Mouse (Mus musculus) gonadal fat pad, adult 2 months (tissue): Measurements from ENCODE around the gene Ccdc32. TPM values are rescaled to one million over a fixed set of nuclear protein-coding genes. Genes with fewer than 3 reads are reported as not detected.
A peak's percentile ranks its signal among the peaks of the same experiment; 100 is the strongest.
"Not testable (repeated sequence)": the region's sequence is repeated elsewhere in the genome, so short reads cannot be mapped to it uniquely, and the experiment has no call there.

Source experiments
- DNase-seq: peaks from one replicate; pipeline ENCODE4 v3.0.0-alpha.2; 2012; ENCODE audit warnings: low read depth
- polyA plus RNA-seq: library from polyadenylated mRNA; depleted of rRNA; stranded (reverse); fragments of >200 nt; gene quantifications from 2 replicates; pipeline ENCODE4 v1.2.3, GENCODE M21; 2012; rRNA removed

The Ccdc32 gene
- 7.4 and 10.3 TPM in 2 replicates for polyA plus RNA-seq

DNA sequence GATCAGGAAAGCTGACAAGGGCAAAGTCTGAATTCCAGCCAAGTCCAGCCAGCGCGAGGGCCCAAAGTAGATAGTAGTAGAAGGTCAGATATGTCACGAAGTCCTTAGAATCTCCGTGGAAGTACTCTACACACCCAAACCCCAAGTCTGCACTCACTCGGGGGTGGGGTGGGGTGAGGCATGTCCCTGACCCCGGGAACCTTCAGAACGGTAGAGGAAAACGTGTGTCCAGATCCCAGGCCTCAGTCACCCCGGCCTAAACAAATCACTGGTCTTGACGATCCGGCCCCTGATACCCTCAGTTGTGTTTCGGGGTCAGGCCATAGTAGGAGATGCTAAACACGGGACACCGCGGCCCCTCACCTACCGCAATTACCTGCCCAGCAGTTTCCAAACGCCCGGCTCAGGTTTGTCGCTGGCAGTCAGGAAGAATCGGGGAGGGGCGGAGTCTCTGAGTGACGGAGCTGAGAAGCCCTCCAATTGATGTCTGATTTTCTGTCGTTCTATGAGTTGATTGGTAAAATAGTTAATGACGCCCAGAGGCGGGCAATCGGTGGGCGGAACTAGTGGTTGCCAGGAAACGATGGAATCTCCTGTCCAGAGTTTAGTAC, at the start of gene Ccdc32:
Ccdc32 (minus strand) TSS at position 453 of the 611 bp plus-strand sequence.
- DNase-seq: peak; percentile 77

GRCm38 (mm10) chr2:119072397-119072796, 43.2 kb upstream of the Ccdc32 start:
- DNase-seq: no peak

- DNase-seq: no peak
Measured at GRCm38 (mm10) chr2:119060139-119060538, 30.9 kb upstream of the Ccdc32 start.

DNA sequence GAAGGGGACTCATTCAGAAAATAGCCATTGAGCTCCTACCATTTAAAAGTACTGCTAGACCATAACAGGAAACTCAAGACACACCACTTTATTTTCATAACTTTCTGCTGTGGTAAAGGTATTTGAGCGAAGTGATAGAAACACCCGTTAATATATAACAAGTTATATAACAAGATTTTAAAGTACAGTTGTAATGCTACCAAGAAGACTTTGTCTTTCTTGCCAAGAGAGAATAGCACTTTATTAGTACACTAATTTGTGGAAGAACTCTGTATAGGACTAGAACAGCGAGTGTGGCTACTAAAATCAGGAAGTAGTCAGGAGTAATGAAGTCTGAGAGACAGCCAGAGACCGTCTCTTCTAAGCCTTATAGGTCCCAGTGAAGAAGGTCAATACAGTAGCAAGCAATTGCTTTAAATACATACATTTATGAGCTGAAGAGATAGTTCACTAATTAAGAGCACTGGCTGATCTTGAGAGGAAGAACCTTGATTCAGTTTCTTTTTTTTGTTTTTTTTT, 21.0 kb upstream of the Ccdc32 start:
- DNase-seq: no peak

GRCm38 (mm10) chr2:119047849-119048248, 18.7 kb upstream of the Ccdc32 start:
- no peak for DNase-seq

DNA sequence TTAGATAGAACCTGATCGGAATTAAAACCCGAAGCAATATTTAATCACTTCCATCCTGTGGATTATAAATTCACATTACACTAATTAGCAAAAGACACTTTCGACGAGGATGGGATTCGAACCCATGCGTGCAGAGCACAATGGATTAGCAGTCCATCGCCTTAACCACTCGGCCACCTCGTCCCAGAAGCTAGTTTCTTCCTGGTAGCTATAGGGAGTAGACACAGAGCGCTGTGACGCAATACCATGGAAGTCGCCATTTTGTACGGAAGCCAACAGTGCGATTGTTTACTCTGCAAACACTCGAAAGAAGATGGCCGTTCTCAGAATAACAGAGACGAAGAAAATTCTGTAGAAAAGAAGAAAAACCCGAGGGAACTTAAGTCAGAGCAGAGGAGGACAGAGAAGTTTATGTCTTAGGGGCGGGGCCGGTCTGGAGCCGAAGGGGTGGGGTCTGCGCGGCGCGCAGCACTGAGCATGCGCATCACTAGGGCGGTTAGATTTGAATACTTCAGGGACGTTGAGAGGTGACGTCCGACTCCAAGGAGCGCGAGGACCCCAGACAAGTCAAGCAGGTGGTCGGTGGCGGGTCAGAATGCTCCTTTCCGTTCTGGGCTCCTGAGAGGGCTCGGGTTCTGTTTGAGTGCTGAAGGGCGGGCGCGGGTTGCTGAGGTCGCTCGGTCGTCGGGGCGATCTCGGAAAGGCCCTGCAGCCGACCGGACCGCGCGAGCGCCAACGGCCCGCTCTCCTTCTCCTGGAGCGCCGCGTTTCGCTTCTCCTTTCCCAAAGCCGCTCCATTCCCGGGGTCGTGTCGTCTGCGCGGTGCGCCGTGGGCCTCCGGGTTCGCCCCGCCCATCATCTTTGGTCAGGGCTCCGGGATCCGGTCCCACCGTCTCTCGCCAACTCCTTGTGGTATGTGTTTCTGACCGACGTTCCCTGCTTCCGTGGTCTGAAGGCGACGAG, 17.7 kb upstream of the Ccdc32 start, which contains the start of gene Knl1:
Knl1 (plus strand) TSS at position 471 of the 963 bp plus-strand sequence.
- DNase-seq: peak; percentile 41

GRCm38 (mm10) chr2:119045163-119045562, 16.0 kb upstream of the Ccdc32 start:
- no peak for DNase-seq

GRCm38 (mm10) chr2:119040882-119041281, 11.7 kb upstream of the Ccdc32 start:
- no peak for DNase-seq

- no peak for DNase-seq
Measured at GRCm38 (mm10) chr2:119035397-119035745, 6.2 kb upstream of the Ccdc32 start.

GRCm38 (mm10) chr2:119034656-119035396, 5.6 kb upstream of the Ccdc32 start, which contains the start of gene Rpusd2:
Rpusd2 (plus strand) TSS chr2:119034790.
- DNase-seq: peak; percentile 74

DNA sequence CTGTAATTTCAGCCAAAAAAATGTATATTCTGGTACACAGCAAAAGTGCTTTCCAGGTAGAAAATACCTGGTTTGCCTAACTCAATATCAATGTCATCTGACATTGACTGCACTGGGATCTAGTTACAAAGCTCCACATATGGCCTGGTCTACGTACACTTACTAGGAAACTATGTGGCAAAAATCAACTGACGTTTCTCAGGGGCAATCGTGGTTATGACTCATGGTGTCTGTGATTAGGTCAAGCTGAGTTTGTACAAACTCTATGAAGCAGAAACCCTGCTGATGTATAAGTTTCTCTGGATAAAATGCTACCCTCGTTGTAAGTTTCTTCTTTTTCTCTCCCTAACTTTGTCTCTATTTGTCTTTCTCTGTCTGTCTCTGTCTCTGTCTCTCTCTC, 3.0 kb upstream of the Ccdc32 start:
- DNase-seq: no peak

GRCm38 (mm10) chr2:119026951-119027350, 2.2 kb downstream of the Ccdc32 start:
- no peak for DNase-seq

GRCm38 (mm10) chr2:119025239-119025616, 4.0 kb downstream of the Ccdc32 start:
- no peak for DNase-seq

- no peak for DNase-seq
Measured at GRCm38 (mm10) chr2:119024536-119025238, 4.5 kb downstream of the Ccdc32 start.

DNA sequence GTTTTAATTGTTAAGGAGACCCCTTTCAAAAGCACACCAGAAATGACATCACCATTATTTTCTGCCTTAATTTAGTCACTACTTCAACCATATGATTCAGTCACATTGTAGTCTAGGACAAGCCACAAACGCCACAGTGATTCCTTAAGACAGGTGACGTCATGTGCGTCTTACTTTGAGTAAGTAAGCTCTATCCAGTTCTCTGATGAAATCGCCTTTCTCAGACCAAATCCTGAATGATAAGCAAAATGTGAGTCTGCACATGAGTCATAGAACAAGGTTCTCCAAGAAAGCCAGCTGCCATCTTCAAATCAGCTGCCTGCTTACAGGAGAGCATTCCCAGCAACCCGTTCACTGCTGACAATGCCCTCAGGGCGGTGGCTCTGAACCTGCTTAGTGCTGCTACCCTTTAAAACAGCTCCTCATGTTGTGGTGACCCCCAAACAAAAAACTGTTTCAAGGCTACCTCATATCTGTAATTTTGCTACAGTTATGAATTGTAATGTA, 6.0 kb downstream of the Ccdc32 start:
- DNase-seq: no peak

- DNase-seq: no peak
Measured at GRCm38 (mm10) chr2:119019538-119019937, 9.7 kb downstream of the Ccdc32 start.

GRCm38 (mm10) chr2:119019131-119019530, 10.1 kb downstream of the Ccdc32 start:
- no peak for DNase-seq

DNA sequence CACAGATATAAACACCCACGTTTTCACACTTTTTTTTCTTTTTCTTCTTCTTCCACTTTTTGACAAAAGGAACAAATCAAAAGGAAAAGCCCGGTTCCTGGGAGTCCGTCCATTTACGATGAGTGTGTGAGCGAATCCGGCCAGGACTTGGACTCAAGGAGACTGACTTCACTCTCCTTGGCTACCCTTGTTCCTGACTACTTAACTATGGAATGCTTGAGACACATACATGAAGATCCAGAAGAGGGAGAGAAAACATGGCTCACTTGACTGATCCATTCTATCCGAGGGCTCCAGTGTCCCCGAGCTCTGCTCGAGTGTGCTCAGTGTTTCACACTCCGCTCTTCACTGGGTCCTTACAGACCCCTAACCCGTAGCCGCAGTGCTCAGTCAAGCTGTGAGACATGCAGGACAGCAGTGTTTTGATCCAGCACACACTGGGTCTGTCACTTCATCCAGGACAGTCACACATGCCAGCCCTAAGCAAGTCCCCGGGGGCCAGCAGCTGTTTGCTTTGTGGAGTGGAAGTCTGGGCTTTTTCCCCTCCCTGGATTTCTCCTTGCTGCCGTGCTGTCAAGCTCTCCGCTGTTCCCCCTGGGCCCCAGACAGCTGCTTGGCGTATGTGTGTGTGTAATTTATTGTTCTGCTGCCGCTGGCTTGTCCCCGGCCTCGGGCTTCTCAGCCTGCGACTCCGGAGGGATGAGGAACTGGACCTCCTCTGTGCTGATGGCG, 10.6 kb downstream of the Ccdc32 start:
- DNase-seq: no peak

DNA sequence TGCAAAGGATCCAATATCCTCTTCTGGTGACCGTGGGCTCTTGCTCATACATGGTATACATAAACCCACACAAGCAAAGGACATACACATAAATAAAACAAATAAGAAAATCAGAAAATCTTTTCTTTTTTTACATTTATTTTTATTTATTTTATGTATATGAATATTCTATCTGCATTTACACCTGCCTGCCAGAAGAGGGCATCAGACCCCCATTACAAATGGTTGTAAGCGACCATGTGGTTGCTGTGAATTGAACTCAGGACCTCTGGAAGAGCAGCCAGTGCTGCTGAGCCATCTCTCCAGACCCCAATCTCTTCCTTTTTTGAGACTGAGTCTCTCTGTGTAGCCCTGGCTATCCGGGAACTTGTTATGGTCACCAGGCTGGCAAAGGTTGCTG, 11.5 kb downstream of the Ccdc32 start:
- DNase-seq: no peak

GRCm38 (mm10) chr2:119016312-119016711, 12.9 kb downstream of the Ccdc32 start:
- DNase-seq: not testable (repeated sequence)
